Comparison of ENCODE assay signal across 8 mouse cellular contexts in the genomic region with DNA sequence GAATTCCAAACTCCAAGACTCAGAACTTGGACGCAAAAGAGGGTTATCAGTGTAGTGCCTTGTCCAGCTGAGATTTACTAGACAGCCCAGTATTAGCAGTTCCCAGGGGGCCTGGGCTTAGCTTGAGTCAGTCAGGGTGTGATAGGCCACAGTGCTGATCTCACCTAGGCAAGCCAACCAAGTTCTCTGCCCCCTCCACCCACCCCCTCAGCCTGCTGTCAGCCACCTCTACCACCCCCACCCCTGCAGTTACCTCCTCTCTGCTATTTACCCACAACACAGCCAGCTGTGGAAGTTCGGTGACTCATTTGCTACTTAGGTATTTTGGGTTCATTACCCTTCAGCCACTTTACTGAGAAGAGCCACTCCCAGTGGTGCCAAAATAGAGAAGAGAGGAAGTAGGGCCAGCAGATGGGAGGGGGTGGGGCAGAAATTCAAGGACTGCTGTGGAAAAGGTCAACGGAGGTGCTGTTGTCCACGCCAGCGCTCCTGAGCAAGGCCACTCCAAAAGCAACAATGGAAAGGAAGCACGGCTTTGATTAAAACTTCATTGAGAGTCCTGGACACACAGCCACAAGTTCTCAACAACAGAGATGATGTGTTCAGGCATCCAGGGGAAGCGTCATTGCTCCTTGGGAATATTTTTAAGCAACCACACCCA. TPM values are rescaled to one million over a fixed set of nuclear protein-coding genes. Genes with fewer than 3 reads are reported as not detected.
A peak's percentile ranks its signal among the peaks of the same experiment; 100 is the strongest.
DNase-seq lines count a peak whose midpoint lies in the region; ATAC-seq lines count a peak whose summit lies in the region.

No protein-coding gene starts in this region.

- DNase-seq in 3134 (ENCODE audit: extremely low read depth, insufficient read length, low spot score) (peak; percentile 76), MN1 (ENCODE audit: low spot score) (peak; percentile 27)
- DNase-seq in left cerebral cortex, postnatal 36 days (ENCODE audit: low spot score in 2 of 2), result no peak
- no peak for DNase-seq in neural tube, embryonic 10.5 days (ENCODE audit: extremely low spot score, low spot score)

- H3K4me1 ChIP-seq in kidney, embryonic 16.5 days (ENCODE audit: insufficient read depth, low read length), result peaks cover 16% of the 10 kb centered on the region
- H3K4me1 ChIP-seq in midbrain, embryonic 15.5 days, result no peaks in the 10 kb centered on the region

- peak; percentile 92 for ATAC-seq in granulocyte monocyte progenitor cell, adult 5-6 weeks (replicated peaks; ENCODE audit: poor library complexity, severe bottlenecking)
- ATAC-seq in kidney, embryonic 16.5 days (ENCODE audit: low FRiP score, low TSS enrichment), result peak; percentile 73
- peak; percentile 98 for ATAC-seq in monocyte, adult 5-6 weeks (replicated peaks; ENCODE audit: insufficient number of reproducible peaks, low FRiP score, low TSS enrichment, poor library complexity, severe bottlenecking)
- no peak for ATAC-seq in midbrain, embryonic 15.5 days (replicated peaks)

- H3K4me2 ChIP-seq in kidney, embryonic 16.5 days (replicated peaks; ENCODE audit: low read depth, low read length), result no peak overlapping the region
- H3K4me2 ChIP-seq in midbrain, embryonic 15.5 days, result no peak overlapping the region

- intact Hi-C loops in left cerebral cortex, postnatal 36 days (cut with DNase I), result loop anchor here (5.0 kb wide), 1 partner anchor 52 kb away; no protein-coding TSS in a partner anchor

- 0 out of 2 replicates have a peak overlapping the region, but pooled peaks have one; percentile 43 for H3K27ac ChIP-seq in kidney, embryonic 16.5 days (ENCODE audit: low read length)
- no peak overlapping the region for H3K27ac ChIP-seq in midbrain, embryonic 15.5 days

- no peaks in the 10 kb centered on the region for H3K36me3 ChIP-seq in kidney, embryonic 16.5 days (ENCODE audit: insufficient read depth, low read length)
- no peaks in the 10 kb centered on the region for H3K36me3 ChIP-seq in midbrain, embryonic 15.5 days (replicated peaks)

- no peak overlapping the region for H3K4me3 ChIP-seq in kidney, embryonic 16.5 days (ENCODE audit: low read length)
- no peak overlapping the region for H3K4me3 ChIP-seq in midbrain, embryonic 15.5 days

- no peaks in the 10 kb centered on the region for H3K27me3 ChIP-seq in kidney, embryonic 16.5 days (ENCODE audit: insufficient read depth, low read length)
- no peaks in the 10 kb centered on the region for H3K27me3 ChIP-seq in midbrain, embryonic 15.5 days (replicated peaks)

- no peaks in the 10 kb centered on the region for H3K9me3 ChIP-seq in kidney, embryonic 16.5 days (ENCODE audit: low read length)
- H3K9me3 ChIP-seq in midbrain, embryonic 15.5 days, result no peaks in the 10 kb centered on the region

- no peak overlapping the region for H3K9ac ChIP-seq in kidney, embryonic 16.5 days (replicated peaks; ENCODE audit: low read length)
- no peak overlapping the region for H3K9ac ChIP-seq in midbrain, embryonic 15.5 days

- WGBS in kidney, embryonic 16.5 days, result 43% methylated on average over 7 of the region's 7 CpGs
- WGBS in midbrain, embryonic 15.5 days, result 73% methylated on average over 7 of the region's 7 CpGs

RNA-seq across cellular contexts. Expression of a gene that starts 24.5 kb away (rescaled TPM):
- total RNA-seq in granulocyte monocyte progenitor cell, adult 5-6 weeks (2014; fragmentation: Nextera tagmentation), result 93.1 and 98.0 TPM in 2 replicates
- 138 and 144 TPM in 2 replicates for total RNA-seq in granulocyte monocyte progenitor cell, adult 5-6 weeks (2017)
- 99.3 and 104 TPM in 2 replicates for polyA plus RNA-seq in kidney, embryonic 16.5 days (2015; fragmentation: Nextera tagmentation; extraction: Ambion mirVana)
- total RNA-seq in monocyte, adult 5-6 weeks (2017), result 424 to 819 TPM (median 731 TPM) in 3 replicates
- 10 to 100 TPM; 57.7 to 72.0 TPM for total RNA-seq in left cerebral cortex, postnatal 36 days (2021)
- polyA plus RNA-seq in midbrain, embryonic 15.5 days (2015; fragmentation: Nextera tagmentation; extraction: Ambion mirVana), result 63.4 and 68.6 TPM in 2 replicates

RNA-seq across cellular contexts. Expression of a gene that starts 45.0 kb away (rescaled TPM):
- 1.4 and 1.5 TPM in 2 replicates for total RNA-seq in granulocyte monocyte progenitor cell, adult 5-6 weeks (2014; fragmentation: Nextera tagmentation)
- 0.26 and 1.9 TPM in 2 replicates for total RNA-seq in granulocyte monocyte progenitor cell, adult 5-6 weeks (2017)
- not detected in 2 replicates for polyA plus RNA-seq in kidney, embryonic 16.5 days (2015; fragmentation: Nextera tagmentation; extraction: Ambion mirVana)
- 5.1 to 7.1 TPM in 2 of 3 replicates, not detected in the other for total RNA-seq in monocyte, adult 5-6 weeks (2017)
- total RNA-seq in left cerebral cortex, postnatal 36 days (2021), result 1 to 10 TPM in 1 of 2 experiments, under 1 TPM in 1; 0.81 to 1.3 TPM
- polyA plus RNA-seq in midbrain, embryonic 15.5 days (2015; fragmentation: Nextera tagmentation; extraction: Ambion mirVana), result 0.14 and 0.17 TPM in 2 replicates

RNA-seq across cellular contexts. Expression of a gene that starts 45.1 kb away (rescaled TPM):
- 0.28 TPM in 1 of 2 replicates, not detected in the other for total RNA-seq in granulocyte monocyte progenitor cell, adult 5-6 weeks (2014; fragmentation: Nextera tagmentation)
- not detected in 2 replicates for total RNA-seq in granulocyte monocyte progenitor cell, adult 5-6 weeks (2017)
- polyA plus RNA-seq in kidney, embryonic 16.5 days (2015; fragmentation: Nextera tagmentation; extraction: Ambion mirVana), result not detected in 2 replicates
- 0.39 to 3.4 TPM (median 2.0 TPM) in 3 replicates for total RNA-seq in monocyte, adult 5-6 weeks (2017)
- not detected for total RNA-seq in left cerebral cortex, postnatal 36 days (2021)
- 0.18 TPM in 1 of 2 replicates, not detected in the other for polyA plus RNA-seq in midbrain, embryonic 15.5 days (2015; fragmentation: Nextera tagmentation; extraction: Ambion mirVana)

Comparison
In these comparisons a context has a peak if more than half of its experiments do, and no peak if none do; other contexts are left out.
1. DNase-seq: peak in 3134 (single experiment) and MN1 (single experiment); none in left cerebral cortex, postnatal 36 days (0 of 2) and neural tube, embryonic 10.5 days (single experiment).